Mouse (Mus musculus) liver (tissue): ENCODE results near the gene Chmp4b.

ENCODE experiments used
- DNase-seq: peaks from one replicate; pipeline ENCODE4 v3.0.0-alpha.2; 2020; ENCODE audit warnings: mixed read lengths

Chmp4b gene

DNA sequence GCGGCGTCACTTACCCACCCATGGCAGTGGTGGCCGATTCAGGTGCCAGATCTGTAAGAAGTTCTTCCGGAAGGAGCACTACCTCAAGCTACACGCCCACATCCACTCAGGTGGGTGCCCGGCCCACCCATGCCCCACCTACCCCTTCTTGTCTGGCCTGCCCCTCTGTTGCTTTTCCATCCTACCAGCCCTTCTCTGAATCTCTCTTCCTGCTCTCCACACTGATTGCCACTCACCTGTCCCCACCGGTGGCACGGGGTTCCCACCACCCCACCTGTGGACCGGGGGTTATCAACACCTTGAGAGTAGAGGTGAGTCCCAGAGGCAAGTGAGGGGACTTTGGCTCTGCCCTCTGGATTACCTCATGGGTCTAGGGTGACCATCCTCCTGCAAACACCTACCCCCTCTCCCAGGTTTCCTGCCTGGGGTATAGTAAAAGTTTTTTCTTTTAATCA is 9.5 kb upstream of the Chmp4b start:
- DNase-seq: no peak

- peak; percentile 39 for DNase-seq
Measured at GRCm38 (mm10) chr2:154642712-154643385, 8.7 kb upstream of the Chmp4b start.

DNA sequence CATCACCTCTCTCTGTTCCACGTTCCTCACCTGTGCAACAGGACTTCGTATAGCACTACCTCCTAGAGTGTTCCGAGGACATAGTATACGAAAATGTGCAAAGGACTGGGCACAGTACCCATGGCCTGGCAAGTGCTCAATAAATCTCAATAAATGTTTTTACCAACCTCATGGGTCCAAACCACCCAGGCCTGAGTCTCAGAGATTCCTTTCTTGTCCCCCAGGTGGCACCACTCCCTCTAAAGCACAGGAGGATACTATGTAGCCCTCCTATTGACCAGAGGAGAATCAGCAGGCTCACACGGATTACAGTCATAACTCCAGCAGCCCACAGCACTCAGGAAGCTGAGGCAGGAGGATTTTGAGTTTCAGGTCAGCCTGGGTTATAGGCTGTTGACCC is 4.9 kb upstream of the Chmp4b start:
- no peak for DNase-seq

DNA sequence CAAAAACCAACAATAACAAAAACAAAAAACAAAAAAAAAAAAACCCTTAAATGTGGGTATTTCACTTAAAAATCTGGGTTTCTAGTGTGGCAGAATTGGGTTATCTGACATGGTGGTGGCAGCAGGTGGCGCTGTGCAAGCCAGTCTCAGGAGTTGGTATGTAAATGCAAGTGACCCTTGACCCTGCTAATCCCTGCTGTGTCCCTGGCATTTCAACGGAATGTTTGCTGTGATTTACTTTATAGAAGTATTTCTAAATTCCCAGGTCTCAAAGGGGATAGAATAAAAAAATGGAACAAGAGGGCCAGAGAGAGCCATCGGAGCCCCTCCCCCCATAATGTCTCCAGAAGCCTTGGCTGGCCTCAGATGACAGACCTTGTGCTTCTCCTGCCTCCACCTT is 3.4 kb upstream of the Chmp4b start:
- DNase-seq: peak; percentile 63

GRCm38 (mm10) chr2:154650404-154650803 is 1.1 kb upstream of the Chmp4b start:
- no peak for DNase-seq

GRCm38 (mm10) chr2:154654976-154655375 is 3.5 kb downstream of the Chmp4b start:
- no peak for DNase-seq

DNA sequence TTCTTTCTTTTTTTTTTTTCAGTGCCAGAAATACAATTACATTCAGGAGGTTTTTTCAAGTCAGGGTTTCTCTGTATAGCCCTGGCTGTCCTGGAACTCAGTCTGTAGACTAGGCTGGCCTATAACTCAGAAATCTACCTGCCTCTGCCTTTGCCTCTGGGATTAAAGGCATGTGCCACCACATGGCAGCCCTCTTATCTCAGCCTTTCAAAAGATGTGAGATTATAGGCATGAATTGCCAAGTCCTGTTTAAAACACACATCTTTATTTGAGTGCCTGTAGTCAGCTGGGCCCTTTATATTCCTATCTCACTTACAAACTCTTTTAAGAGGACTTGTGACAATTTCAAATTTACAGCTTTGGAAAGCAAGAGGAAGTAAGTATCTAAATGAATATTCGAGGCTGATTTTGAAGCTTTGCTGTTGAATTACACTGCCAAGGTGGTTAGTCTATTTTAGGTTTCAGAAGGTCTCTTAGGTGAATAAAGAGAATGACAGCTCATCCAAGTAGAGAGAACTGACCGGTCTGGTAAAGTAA is 4.4 kb downstream of the Chmp4b start:
- no peak for DNase-seq

DNA sequence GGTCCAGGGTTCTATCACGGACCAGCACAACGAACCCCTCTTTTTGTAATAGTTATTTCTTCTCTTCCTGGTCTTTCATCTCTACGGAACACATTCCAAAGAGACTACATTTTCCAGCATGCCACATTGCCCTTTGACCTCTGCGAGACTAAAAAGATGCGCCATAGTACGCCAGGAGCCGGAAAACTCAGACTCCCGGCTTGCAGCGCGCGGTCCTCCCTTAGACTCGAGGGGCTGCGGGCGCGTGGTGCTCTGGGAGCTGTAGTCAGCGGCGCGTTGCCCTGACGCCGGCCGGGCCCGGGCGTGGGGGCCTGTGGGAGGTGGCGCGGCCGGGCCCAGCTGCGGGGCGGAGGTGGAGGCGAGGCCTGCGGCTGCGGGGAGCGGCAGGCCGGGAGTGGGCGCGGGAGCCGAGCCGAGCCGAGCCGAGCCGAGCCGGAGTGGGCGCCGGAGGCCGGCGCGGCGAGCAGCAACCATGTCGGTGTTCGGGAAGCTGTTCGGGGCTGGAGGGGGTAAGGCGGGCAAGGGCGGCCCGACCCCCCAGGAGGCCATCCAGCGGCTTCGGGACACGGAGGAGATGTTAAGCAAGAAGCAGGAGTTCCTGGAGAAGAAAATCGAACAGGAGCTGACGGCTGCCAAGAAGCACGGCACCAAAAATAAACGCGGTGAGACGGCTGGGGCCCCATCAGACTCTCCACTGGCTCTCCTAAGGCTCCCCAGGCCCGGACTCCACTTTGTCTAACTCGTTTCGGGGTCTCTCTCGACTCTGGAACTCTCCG is 5.4 kb downstream of the Chmp4b start:
- DNase-seq: peak; percentile 98

- peak; percentile 55 for DNase-seq
Measured at GRCm38 (mm10) chr2:154657486-154658237, 6.2 kb downstream of the Chmp4b start.

DNA sequence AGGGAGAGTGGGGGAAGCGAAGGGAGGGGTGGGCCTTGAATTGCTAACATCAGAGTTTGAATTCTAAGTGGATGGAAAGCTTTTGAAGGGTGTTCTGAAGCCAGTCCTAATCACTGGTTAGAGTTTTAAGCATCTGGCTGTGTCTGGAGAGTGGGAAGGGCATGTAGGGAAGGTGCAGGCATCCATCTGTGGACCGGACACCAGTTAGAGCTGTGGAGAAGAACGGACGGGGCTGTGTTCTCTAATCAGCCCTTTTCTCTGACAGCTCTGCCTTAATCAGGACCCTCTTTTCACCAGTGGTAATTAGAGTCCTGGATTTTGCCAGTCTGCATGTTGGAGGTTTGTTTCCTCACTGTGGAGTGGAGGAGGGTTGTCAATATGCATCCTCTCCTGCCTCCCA is 7.6 kb downstream of the Chmp4b start:
- DNase-seq: no peak

- DNase-seq: no peak
Measured at GRCm38 (mm10) chr2:154659531-154660074, 8.1 kb downstream of the Chmp4b start.

- DNase-seq: no peak
Measured at GRCm38 (mm10) chr2:154668680-154669079, 17.2 kb downstream of the Chmp4b start.

GRCm38 (mm10) chr2:154670106-154670505 is 18.6 kb downstream of the Chmp4b start:
- DNase-seq: no peak

- no peak for DNase-seq
Measured at GRCm38 (mm10) chr2:154670741-154671140, 19.2 kb downstream of the Chmp4b start.

- no peak for DNase-seq
Measured at GRCm38 (mm10) chr2:154674008-154674407, 22.5 kb downstream of the Chmp4b start.

- DNase-seq: peak; percentile 46
Measured at GRCm38 (mm10) chr2:154676653-154677609, 25.4 kb downstream of the Chmp4b start.

GRCm38 (mm10) chr2:154677651-154678139 is 26.2 kb downstream of the Chmp4b start:
- peak; percentile 59 for DNase-seq

GRCm38 (mm10) chr2:154678995-154679394 is 27.5 kb downstream of the Chmp4b start:
- peak; percentile 34 for DNase-seq

DNA sequence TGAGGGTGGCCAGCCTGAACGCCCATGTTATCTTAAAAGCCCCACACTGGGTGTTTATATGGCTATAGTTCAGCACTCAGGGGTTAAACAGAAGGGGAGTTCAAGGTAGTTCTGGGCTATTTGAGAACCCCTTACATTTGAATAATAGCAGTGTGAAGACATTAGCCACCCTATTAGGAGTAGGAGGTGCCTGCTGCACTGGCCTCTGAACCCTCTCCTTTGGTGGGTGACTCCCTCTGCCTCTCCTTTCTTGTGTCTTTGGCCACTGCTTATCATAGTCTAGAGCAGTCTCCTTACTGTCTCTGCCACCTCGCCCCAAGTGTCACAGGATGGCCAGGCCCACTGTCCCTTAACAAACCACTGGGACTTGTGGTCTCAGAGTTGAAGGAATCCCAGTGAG is 28.8 kb downstream of the Chmp4b start:
- DNase-seq: no peak

GRCm38 (mm10) chr2:154680941-154681340 is 29.4 kb downstream of the Chmp4b start:
- DNase-seq: no peak

DNA sequence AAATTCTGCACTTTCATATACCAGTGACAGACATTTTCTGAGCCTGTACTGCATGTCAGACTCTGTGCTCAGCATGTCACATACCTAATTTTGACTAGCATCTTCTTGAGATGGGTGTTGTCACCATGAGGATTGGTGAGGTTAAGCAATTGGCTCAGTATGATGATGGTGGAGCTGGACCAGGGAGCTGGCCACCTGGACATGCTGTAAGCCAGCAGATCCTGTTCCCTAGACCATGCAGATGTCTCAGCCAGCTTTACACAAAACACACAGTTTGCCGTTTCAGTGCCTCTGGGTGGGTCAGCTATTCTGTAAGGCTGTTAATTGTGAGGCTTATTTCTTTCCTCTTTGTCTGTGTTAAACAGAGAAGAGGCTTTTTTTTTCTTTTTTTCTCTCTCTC is 31.2 kb downstream of the Chmp4b start:
- DNase-seq: no peak
